Mouse (Mus musculus): ENCODE data around the gene Spata13. TPM values are rescaled to one million over a fixed set of nuclear protein-coding genes. Genes with fewer than 3 reads are reported as not detected.

The Spata13 gene
- polyA plus RNA-seq, 1 experiment from 2014 or later, result 11.2 TPM

DNA sequence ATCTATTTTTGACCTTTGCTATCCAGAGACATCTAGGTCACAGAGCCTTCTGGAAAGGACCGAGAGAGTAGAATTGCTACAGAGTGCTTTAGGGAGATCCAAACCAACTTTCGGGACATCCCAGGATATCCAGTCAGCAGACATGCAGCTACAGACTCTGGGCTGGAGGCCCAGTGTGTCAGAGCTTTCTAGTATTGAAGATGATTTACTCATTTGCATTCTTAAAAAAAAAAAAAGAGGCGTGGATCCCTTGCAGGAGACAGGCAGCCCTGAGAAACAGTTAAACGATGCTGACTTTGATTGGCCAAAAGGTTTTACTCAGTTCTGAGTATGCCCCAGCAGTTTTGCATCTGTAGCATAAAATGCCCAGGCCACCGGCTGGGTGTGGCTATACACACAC is 59.9 kb downstream of the Spata13 start:
- no peaks in the 10 kb centered on the region for H3K36me3 ChIP-seq (ENCODE audit: control insufficient read depth, insufficient read depth, low read length)
- no peaks in the 10 kb centered on the region for H3K4me1 ChIP-seq (replicated peaks; ENCODE audit: control insufficient read depth, insufficient read depth)
- WGBS, result 51% methylated on average over 5 of the region's 5 CpGs
- H3K9ac ChIP-seq (ENCODE audit: low read length), result no peak overlapping the region
- H3K4me2 ChIP-seq (replicated peaks; ENCODE audit: low read depth), result no peak overlapping the region
- DNase-seq (ENCODE audit: low spot score), result no peak
- no peak; the same call in 1 of the 2 replicates for ATAC-seq (ENCODE audit: low FRiP score, low TSS enrichment)
- H3K27me3 ChIP-seq (ENCODE audit: control insufficient read depth, insufficient read depth, low read length), result no peaks in the 10 kb centered on the region
- H3K4me3 ChIP-seq (ENCODE audit: low read depth, low read length), result no peak overlapping the region
- TF ChIP-seq CTCF (IDR thresholded peaks at IDR 0.05; ENCODE audit: low read depth), result no peak
- no peak for TF ChIP-seq EP300 (optimal IDR thresholded peaks at IDR 0.05)
- H3K27ac ChIP-seq (replicated peaks), result peak overlapping the region; percentile 53; the same call in 1 of the 2 replicates
- H3K9me3 ChIP-seq (ENCODE audit: control insufficient read depth, low read length), result no peaks in the 10 kb centered on the region

GRCm38 (mm10) chr14:60694215-60694997 is 60.6 kb downstream of the Spata13 start:
- Histone ChIP-seq H3K36me3 (ENCODE audit: control insufficient read depth, insufficient read depth, low read length) (no peaks in the 10 kb centered on the region), H3K27ac (replicated peaks) (no peak overlapping the region), H3K4me3 (ENCODE audit: low read depth, low read length) (no peak overlapping the region), H3K4me1 (replicated peaks; ENCODE audit: control insufficient read depth, insufficient read depth) (no peaks in the 10 kb centered on the region), H3K4me2 (replicated peaks; ENCODE audit: low read depth) (no peak overlapping the region), H3K9ac (ENCODE audit: low read length) (no peak overlapping the region), H3K9me3 (ENCODE audit: control insufficient read depth, low read length) (no peaks in the 10 kb centered on the region), H3K27me3 (ENCODE audit: control insufficient read depth, insufficient read depth, low read length) (no peaks in the 10 kb centered on the region)
- 63% methylated on average over 14 of the region's 14 CpGs for WGBS
- ATAC-seq (ENCODE audit: low FRiP score, low TSS enrichment) (no peak), DNase-seq (ENCODE audit: low spot score) (peak; percentile 69)
- TF ChIP-seq EP300 (optimal IDR thresholded peaks at IDR 0.05), result no peak
- peak; percentile 84 for TF ChIP-seq CTCF (IDR thresholded peaks at IDR 0.05; ENCODE audit: low read depth)

DNA sequence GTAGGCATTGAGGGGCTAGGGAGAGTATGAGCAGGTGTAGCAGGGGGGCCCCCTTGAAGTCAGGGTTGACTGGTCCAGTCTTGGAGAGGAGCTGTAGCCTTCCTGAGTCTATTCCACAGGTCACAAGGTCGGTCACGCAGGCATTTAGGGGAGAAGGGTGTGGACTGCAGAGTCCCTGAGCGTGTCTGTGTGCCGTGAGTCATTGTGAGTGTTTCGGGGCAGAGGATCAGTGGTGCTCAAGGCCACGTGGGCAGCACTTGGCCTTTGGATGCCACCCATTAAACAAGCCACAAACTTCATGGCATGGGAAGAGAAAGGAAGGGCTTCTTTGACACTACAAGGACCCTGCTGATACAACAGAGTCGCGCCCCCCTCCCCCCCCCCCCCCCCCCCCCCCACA is 63.5 kb downstream of the Spata13 start:
- Histone ChIP-seq H3K27ac (replicated peaks) (no peak overlapping the region), H3K4me3 (ENCODE audit: low read depth, low read length) (no peak overlapping the region), H3K9me3 (ENCODE audit: control insufficient read depth, low read length) (no peaks in the 10 kb centered on the region), H3K9ac (ENCODE audit: low read length) (no peak overlapping the region), H3K4me1 (replicated peaks; ENCODE audit: control insufficient read depth, insufficient read depth) (no peaks in the 10 kb centered on the region), H3K36me3 (ENCODE audit: control insufficient read depth, insufficient read depth, low read length) (no peaks in the 10 kb centered on the region), H3K4me2 (replicated peaks; ENCODE audit: low read depth) (no peak overlapping the region), H3K27me3 (ENCODE audit: control insufficient read depth, insufficient read depth, low read length) (no peaks in the 10 kb centered on the region)
- ATAC-seq (ENCODE audit: low FRiP score, low TSS enrichment) (peak; percentile 73), DNase-seq (ENCODE audit: low spot score) (no peak)
- WGBS, result 72% methylated on average over 6 of the region's 8 CpGs
- TF ChIP-seq CTCF (IDR thresholded peaks at IDR 0.05; ENCODE audit: low read depth) (no peak), EP300 (optimal IDR thresholded peaks at IDR 0.05) (no peak)

DNA sequence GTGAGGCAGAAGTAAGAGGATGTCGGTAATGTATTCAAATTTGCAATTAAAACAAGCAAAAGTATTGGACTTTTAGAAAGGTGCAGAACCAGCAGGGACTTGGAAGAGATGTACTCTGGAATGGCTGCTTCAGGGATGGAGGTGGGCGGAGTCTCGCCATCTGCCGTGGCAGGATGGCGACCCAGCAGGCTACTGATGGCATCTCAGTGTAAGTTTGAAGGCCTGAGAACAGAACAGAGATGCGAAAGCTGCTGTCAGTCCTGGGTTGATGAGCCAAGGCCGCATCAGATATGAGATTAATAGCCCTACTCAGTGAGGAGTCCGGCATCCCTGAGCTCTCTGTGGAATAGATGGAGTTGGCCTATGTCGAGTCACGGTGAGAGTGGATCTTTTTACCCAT is 65.2 kb downstream of the Spata13 start:
- Histone ChIP-seq H3K9me3 (ENCODE audit: control insufficient read depth, low read length) (no peaks in the 10 kb centered on the region), H3K27ac (replicated peaks) (no peak overlapping the region), H3K27me3 (ENCODE audit: control insufficient read depth, insufficient read depth, low read length) (no peaks in the 10 kb centered on the region), H3K4me3 (ENCODE audit: low read depth, low read length) (no peak overlapping the region), H3K4me1 (replicated peaks; ENCODE audit: control insufficient read depth, insufficient read depth) (no peaks in the 10 kb centered on the region), H3K4me2 (replicated peaks; ENCODE audit: low read depth) (no peak overlapping the region), H3K9ac (ENCODE audit: low read length) (no peak overlapping the region), H3K36me3 (ENCODE audit: control insufficient read depth, insufficient read depth, low read length) (no peaks in the 10 kb centered on the region)
- no peak for ATAC-seq (ENCODE audit: low FRiP score, low TSS enrichment)
- DNase-seq (ENCODE audit: low spot score), result no peak
- WGBS, result 81% methylated on average over 10 of the region's 10 CpGs
- TF ChIP-seq EP300 (optimal IDR thresholded peaks at IDR 0.05), result no peak
- no peak for TF ChIP-seq CTCF (IDR thresholded peaks at IDR 0.05; ENCODE audit: low read depth)

DNA sequence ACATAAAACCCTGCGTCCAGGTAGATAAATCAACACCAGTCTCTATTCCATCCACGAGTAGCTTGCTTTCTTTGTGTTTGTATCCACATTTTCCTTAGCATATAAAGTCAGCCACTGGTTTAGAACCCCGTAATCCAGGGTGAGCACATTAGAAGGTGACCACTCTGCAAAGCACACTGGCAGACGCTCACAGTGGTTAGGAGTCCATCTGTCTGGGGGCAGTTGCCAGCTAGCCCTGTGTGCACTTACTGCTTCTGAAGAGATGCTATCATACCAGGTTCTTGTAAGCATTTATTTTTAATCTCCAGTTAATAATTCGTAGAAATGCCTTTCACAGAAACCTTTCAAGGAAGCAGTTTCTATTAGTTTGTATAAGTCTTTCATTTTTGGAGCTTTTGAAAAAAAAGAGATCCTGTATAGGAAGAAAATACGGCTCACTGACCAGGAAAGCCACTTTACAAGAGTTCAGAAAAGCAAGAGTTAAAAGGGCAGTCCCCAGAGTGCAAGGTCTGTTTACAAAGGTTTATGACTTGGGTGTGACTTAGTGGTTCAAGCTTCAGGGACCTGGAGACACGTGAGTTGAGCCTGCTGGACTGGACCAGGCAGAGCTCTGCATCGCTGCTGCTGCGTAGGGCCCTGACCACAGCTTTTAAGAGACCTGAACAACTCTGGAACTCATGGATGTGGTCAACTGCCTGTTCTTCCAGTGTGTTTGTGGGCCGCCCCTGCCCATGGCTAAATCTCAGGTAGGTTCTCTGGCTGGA is 68.8 kb downstream of the Spata13 start:
- Histone ChIP-seq H3K36me3 (ENCODE audit: control insufficient read depth, insufficient read depth, low read length) (no peaks in the 10 kb centered on the region), H3K4me3 (ENCODE audit: low read depth, low read length) (no peak overlapping the region), H3K27me3 (ENCODE audit: control insufficient read depth, insufficient read depth, low read length) (no peaks in the 10 kb centered on the region), H3K9ac (ENCODE audit: low read length) (no peak overlapping the region; the same call in 1 of the 2 replicates), H3K27ac (replicated peaks) (0 out of 2 replicates have a peak overlapping the region, but pooled peaks have one; percentile 20), H3K4me2 (replicated peaks; ENCODE audit: low read depth) (peak overlapping the region; percentile 43), H3K4me1 (replicated peaks; ENCODE audit: control insufficient read depth, insufficient read depth) (no peaks in the 10 kb centered on the region; the same call in 1 of the 2 replicates), H3K9me3 (ENCODE audit: control insufficient read depth, low read length) (no peaks in the 10 kb centered on the region)
- 54% methylated on average over 10 of the region's 10 CpGs for WGBS
- DNase-seq (ENCODE audit: low spot score) (peak; percentile 68), ATAC-seq (ENCODE audit: low FRiP score, low TSS enrichment) (peak; percentile 90)
- TF ChIP-seq EP300 (optimal IDR thresholded peaks at IDR 0.05) (no peak), CTCF (IDR thresholded peaks at IDR 0.05; ENCODE audit: low read depth) (no peak)
